Mouse (Mus musculus) gastrocnemius, adult 2 months (tissue): ENCODE results near the gene Cux1. TPM values are rescaled to one million over a fixed set of nuclear protein-coding genes. Genes with fewer than 3 reads are reported as not detected.
A peak's percentile ranks its signal among the peaks of the same experiment; 100 is the strongest.
"Not testable (repeated sequence)": the region's sequence is repeated elsewhere in the genome, so short reads cannot be mapped to it uniquely, and the experiment has no call there.

Experiments
- DNase-seq: peaks from one replicate; pipeline ENCODE4 v3.0.0; 2022
- H3K27ac ChIP-seq: fragments of 200-600 bp; 2 replicates; pipeline ENCODE4 v1.8.1; 2022; ENCODE audit warnings: mild to moderate bottlenecking
- H3K4me3 ChIP-seq: fragments of 200-600 bp; 2 replicates; pipeline ENCODE4 v1.8.1; 2022; ENCODE audit warnings: mild to moderate bottlenecking, moderate library complexity
- CTCF ChIP-seq: fragments of 200-600 bp; IDR thresholded peaks from 2 replicates; pipeline ENCODE4 v1.8.1; 2022; ENCODE audit warnings: antibody characterized with exemption, mild to moderate bottlenecking, moderate library complexity
- intact Hi-C: fragments of 180-260 bp; cut with DNase I; formaldehyde crosslinking; loops from one replicate; pipeline ENCODE4 v1.15.1; 2025
- total RNA-seq, 2 experiments: library from RNA; stranded (reverse); gene quantifications; 2 replicates each; pipeline ENCODE4 v1.2.3; 2021

The Cux1 gene
- total RNA-seq, 2 experiments from 2014 or later: 80.9 to 88.2 TPM

DNA sequence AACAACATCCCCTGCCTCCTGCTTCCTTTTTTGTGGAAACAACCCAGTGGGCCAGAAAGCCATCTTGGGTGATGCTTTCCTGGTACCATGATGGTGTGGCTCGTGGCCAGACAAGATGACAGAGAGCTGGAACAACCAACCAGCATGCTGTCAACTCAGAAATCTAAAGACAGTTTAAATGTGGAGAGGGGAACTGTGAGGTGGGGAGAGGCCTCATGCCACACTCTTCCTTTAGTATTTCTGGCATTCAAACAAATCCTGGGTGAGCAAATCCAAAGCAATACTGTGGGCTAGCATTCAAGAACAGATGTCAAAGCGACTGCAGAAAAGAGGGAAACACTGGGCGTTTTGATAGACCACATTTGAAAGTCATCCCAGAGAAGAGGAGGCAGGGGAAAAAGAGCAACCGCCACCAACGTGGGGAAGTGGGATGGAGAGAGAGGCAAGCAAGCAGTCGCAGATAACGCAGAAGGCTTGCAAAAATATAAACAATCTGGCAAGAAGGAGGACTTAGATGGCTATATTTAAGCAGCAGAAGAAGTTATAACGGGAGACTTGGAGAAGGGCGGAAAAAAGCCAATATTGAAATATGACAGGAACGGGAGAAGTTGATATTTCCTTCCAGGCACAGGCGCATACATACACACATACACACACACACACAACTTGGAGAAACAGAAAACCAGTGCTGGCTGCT lies 79.7 kb downstream of the Cux1 start:
- intact Hi-C loops: no loop called here
- no peak overlapping the region for H3K4me3 ChIP-seq
- DNase-seq: no peak
- no peak for TF ChIP-seq CTCF
- no peak overlapping the region for H3K27ac ChIP-seq

DNA sequence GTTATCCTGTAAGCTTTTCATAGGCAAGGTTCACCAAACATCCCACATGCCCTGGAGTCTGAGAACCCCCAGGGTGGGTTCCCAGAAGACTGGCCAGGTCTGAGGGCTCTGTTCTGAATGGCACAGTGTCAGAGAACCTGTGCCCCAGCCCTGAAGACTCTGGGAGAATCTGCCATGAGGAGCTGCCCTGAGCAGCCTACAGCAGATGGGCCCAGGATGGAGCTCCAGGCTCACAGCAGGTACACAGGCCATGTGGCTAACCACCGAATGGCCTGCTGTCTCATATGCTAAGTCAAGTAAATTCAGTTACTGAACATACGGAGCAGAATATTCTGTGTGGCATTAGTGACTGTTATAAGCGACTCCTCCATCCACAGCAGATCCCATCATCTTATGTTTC lies 80.9 kb downstream of the Cux1 start:
- intact Hi-C loops: no loop called here
- H3K27ac ChIP-seq: no peak overlapping the region
- no peak for TF ChIP-seq CTCF
- DNase-seq: no peak
- H3K4me3 ChIP-seq: no peak overlapping the region

DNA sequence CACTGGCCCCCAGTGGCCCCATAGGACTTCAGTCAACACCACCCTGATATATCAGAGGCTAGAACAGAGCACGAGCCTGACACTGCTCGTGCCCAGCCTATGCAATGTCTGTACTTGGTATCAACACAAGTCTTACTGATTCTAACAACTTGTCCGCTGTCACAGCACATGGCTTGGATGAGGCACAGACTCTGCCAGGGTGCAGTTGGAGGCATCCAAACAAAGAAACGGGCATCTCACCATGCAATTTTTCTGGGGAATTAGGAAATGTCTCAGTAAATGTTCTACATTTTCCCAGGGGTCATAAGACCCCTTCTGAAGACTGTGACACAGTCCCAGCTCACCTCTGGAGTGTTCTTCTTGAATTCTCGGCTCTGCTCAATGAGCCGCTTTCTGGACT lies 81.9 kb downstream of the Cux1 start:
- H3K27ac ChIP-seq: no peak overlapping the region
- no peak for TF ChIP-seq CTCF
- DNase-seq: no peak
- H3K4me3 ChIP-seq: no peak overlapping the region
- intact Hi-C loops: no loop called here

DNA sequence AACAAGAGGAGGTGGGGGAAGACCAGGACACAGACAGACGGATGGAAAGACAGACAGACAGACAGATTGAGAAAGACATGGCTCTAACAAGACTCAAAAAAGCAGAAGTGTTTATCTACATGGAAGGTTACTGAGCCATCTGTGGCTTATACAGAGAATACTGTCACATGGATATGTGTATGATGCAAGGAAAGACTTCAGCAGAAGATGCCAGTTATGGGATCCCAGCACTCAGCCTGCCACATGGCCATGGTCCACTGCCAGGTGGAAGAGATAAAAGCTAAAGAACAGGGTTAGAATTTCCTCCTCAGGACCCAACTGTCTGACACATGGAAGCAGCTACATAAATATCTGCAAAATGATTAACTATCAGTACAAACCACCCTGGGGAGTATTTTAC lies 84.9 kb downstream of the Cux1 start:
- Histone ChIP-seq H3K27ac (no peak overlapping the region; the same call in 1 of the 2 replicates), H3K4me3 (no peak overlapping the region)
- intact Hi-C loops: no loop called here
- TF ChIP-seq CTCF: no peak
- no peak for DNase-seq

DNA sequence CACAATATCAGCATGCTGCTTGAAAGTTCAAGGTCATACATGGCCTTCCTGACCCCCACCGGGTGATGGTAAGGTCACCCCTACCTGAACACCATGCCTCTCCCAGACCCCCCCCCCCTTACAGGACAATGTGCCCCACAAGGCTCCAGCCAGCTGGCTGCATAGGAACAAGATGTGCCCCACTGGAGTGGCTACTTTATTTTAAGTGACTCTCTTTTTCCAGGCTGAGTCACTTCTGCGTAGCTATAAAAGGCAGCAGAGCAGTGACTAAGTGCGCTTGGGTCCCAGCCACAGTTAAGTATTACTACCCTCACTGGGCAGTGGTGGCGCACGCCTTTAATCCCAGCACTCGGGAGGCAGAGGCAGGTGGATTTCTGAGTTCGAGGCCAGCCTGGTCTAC lies 86.7 kb downstream of the Cux1 start:
- no peak for TF ChIP-seq CTCF
- Histone ChIP-seq H3K27ac (peak overlapping the region; percentile 53), H3K4me3 (no peak overlapping the region)
- peak; percentile 41 for DNase-seq
- intact Hi-C loops: no loop called here

DNA sequence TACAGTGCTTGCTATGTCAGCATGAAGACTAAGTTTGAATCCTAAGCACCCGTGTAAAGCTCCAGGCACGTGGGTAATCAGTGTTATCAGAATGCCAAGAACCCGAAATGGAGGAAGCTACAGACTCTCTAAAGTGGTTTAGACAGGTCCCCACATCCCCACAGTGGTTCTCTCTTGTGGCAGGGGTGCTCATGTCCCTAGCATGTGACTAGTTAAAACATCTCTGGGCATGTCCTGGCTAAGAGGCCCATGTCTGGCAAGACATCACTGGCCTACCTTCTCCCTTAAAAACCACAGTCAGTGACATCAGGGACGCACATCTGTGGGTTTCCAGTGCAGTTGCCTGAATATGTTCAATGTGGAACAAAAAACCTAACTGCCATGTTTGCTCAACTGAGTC lies 87.5 kb downstream of the Cux1 start:
- no peak for DNase-seq
- H3K4me3 ChIP-seq: no peak overlapping the region
- intact Hi-C loops: no loop called here
- no peak for TF ChIP-seq CTCF
- peak overlapping the region; percentile 67 for H3K27ac ChIP-seq

DNA sequence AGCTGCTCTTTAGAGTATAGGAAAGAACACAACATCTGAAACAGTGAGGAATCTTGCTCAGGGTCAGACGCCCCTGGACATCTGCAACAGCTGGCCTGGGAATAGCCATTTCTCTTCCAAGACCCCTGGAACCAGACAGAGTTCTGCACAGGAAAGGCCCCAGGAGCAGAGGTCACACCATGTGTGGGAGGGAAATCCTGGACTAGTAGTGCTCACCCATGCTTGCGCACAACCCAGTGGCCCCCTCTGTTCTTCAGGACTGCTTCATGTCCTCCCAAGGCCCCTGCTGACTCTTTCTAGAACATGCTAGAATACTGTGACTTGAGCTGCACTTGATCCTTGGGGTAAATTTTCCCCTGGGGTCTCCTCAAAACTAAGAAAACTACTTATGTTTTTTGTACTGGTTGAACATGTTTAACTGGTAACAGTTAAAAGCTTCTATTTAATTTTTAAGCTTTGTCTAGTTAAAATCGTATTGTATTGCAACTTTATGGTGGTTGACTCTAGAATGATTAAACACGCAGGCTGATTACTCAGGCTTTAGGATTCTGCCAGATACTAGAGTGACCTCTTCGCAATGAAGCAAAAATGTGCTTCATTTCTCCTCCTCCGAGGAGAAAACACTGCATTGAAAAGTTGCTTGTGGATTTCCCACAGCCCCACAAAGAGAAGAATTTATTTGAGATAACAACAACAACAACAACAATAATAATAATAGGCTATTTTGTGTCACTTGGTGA lies 88.1 kb downstream of the Cux1 start:
- no peak overlapping the region for H3K4me3 ChIP-seq
- peak overlapping the region; percentile 77 for H3K27ac ChIP-seq
- intact Hi-C loops: no loop called here
- TF ChIP-seq CTCF: no peak
- DNase-seq: no peak

DNA sequence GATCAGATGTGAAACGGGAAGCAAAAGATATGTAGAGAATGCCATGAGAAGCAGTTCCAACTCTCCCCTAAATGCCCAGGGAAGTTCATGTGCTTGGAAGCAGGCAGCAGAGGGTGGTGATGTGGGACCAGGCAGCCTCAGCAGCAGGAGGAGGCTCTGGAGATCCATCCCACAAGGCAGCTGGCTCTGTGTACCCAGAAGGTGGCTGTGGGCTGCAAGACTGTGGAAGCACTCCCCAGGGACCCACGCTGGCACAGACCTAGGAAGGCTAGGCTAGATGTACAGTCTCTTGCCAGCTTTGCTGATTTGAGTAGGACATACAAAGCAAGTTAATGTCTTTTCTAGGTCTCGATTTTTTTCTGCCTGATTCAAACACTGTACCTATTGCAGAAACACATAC lies 91.0 kb downstream of the Cux1 start:
- peak; percentile 59 for DNase-seq
- no peak overlapping the region for H3K4me3 ChIP-seq
- intact Hi-C loops: no loop called here
- peak overlapping the region; percentile 35; the same call in 1 of the 2 replicates for H3K27ac ChIP-seq
- no peak for TF ChIP-seq CTCF

DNA sequence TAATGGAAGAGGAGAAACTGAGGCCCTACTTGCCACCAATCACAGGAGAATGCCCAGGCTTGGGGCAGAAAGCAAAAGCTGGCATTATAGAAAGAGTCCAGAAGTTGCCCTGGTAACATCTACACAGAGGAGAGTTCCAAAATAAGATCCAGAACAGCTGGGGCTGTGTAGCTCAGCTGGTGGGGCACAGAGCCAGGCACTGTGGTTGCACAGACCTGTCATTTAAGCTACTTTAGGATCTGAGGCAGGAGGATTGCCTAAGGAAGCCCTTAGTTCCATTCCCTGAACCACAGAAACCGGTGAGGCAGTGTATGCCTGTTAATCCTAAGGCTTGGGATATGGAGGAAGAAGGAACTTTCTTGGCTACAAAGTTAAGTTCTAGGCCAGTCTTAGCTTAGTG lies 92.1 kb downstream of the Cux1 start:
- Histone ChIP-seq H3K4me3 (no peak overlapping the region), H3K27ac (no peak overlapping the region)
- no peak for DNase-seq
- TF ChIP-seq CTCF: no peak
- intact Hi-C loops: no loop called here

DNA sequence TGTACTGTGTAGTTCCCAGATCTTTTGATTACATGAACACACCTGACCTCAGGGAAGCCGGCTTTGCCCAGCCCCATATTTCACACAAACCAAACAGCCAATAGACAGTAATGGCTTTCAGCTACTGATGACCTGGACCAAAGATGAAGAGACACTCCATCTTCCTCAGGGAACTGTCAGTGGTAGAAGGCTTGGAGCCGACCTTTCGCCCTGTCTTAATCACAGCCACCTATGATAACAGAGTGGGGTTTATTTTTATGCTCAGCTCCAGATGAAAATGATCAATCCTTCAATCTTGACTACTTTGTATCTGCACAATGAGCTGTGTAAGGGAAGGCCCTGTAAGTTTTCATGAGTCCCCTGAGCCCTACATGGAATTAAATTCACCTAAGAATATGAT lies 93.2 kb downstream of the Cux1 start:
- H3K27ac ChIP-seq: no peak overlapping the region
- no peak for DNase-seq
- intact Hi-C loops: no loop called here
- no peak for TF ChIP-seq CTCF
- H3K4me3 ChIP-seq: no peak overlapping the region

DNA sequence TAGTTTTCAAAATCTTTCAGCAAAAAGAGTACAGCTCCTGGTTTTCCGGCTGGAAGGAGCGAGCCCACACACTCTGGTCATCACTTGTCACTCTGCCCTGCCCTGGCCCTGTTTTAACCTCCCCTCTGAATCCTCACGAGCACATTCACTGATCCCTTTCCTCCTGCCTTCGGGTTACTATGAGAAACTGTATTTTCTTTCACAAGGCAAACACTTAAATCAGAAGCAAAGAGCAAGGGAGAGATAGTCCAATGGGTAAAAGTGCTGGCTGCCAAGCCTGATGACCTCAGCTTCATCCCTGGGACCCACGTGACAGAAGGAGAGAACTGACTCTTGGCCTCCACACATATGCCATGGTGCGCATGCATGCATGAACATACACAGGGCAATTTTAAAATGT lies 94.0 kb downstream of the Cux1 start:
- intact Hi-C loops: no loop called here
- no peak for TF ChIP-seq CTCF

DNA sequence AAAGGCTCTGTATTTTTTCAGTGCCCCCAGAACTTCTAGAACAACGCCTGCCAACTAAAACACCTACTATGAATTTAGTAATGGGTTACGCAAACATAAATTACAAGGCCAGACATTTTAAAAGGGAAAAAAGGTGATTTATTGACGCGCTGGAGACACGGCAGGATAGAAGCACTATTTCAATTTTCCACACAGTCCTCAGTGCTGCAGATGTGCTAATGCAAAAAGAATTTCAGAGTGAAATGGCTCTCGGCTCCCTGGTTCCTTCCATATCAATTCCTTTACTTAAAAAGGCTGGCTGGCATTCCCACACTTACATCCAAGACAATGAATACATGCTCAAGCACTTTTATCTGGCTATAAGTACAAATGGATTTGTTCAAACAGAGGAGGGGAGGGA lies 94.4 kb downstream of the Cux1 start:
- TF ChIP-seq CTCF: no peak
- intact Hi-C loops: no loop called here
- no peak for DNase-seq
- Histone ChIP-seq H3K27ac (no peak overlapping the region), H3K4me3 (no peak overlapping the region)

More for the DNA sequence above, 94.0 kb downstream of the Cux1 start:
- DNase-seq: peak; percentile 39
- Histone ChIP-seq H3K27ac (0 out of 2 replicates have a peak overlapping the region, but pooled peaks have one; percentile 24), H3K4me3 (no peak overlapping the region)

DNA sequence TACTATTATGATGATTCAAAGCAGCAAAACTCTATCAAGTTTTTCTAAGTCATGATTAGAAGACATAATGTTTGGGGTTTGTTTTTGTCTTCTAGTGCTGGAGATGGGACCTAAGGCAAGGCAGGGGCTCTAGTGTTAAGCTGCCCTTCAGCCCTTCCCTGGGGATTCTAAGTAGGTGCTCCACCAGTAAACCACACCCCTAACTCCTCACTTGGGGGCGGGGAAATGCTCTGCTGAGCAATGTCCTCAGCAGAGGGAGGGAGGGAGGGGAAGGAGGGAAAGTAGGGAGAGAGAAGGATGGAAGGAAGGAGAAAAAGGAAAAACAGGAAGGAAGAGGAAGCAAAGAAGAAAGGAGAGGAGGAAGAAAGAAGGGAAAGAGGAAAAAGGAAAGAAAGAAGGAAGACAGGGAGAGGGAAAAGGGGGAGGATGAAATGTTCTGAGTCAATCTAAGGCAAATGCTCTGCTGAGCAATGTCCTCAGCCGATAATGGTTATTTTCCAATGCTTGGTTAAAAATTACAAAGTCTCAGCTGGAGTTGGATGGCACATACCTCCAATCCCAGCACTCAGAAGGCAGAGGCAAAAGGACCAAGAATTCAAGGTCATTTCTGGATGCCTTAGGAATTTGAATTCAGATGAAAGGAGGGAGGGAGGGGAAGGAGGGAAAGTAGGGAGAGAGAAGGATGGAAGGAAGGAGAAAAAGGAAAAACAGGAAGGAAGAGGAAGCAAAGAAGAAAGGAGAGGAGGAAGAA lies 96.1 kb downstream of the Cux1 start:
- intact Hi-C loops: not testable (repeated sequence)

More for the DNA sequence above, 96.1 kb downstream of the Cux1 start:
- not testable (repeated sequence) for H3K27ac ChIP-seq, H3K4me3 ChIP-seq, DNase-seq
